Mouse (Mus musculus) liver, embryonic 14.5 days (tissue): Measurements from ENCODE around the gene Spryd3. TPM values are rescaled to one million over a fixed set of nuclear protein-coding genes. Genes with fewer than 3 reads are reported as not detected.

Experiments used
- ATAC-seq: fragments of 200-750 bp; cut with Nextera tagmentation; 2 replicates; pipeline ENCODE4 v1.8.0; 2017; ENCODE audit warnings: moderate number of reproducible peaks, mild to moderate bottlenecking, moderate library complexity; ENCODE audit not compliant: insufficient read depth
- DNase-seq, 3 experiments: peaks; one replicate each; pipeline ENCODE4 v3.0.0-alpha.2; 2012 to 2013; ENCODE audit warnings: low read depth in 3 of 3, low spot score in 3 of 3
- H3K27ac ChIP-seq: fragments of 300-500 bp; sonication (generic); 2 replicates; pipeline ENCODE4 v1.5.1; 2014; ENCODE audit warnings: moderate library complexity, mild to moderate bottlenecking, control low read depth, inconsistent platforms
- H3K27me3 ChIP-seq: fragments of 300-500 bp; sonication (generic); 2 replicates; pipeline ENCODE4 v1.6.1; 2014; ENCODE audit warnings: mild to moderate bottlenecking, low read length, moderate library complexity; ENCODE audit not compliant: control insufficient read depth, insufficient read depth
- H3K36me3 ChIP-seq: fragments of 300-500 bp; sonication (generic); replicated peaks from 2 replicates; pipeline ENCODE4 v1.6.1; 2014; ENCODE audit warnings: low read depth; ENCODE audit not compliant: control insufficient read depth, insufficient read depth
- H3K4me1 ChIP-seq, 2 experiments: fragments of 200-500 bp in 1 of 2; fragments of 300-500 bp in 1 of 2; sonication (generic) in 1 of 2; replicated peaks; 2 replicates each; pipeline ENCODE4 v1.6.1; 2012 to 2014; ENCODE audit warnings: antibody characterized with exemption in 1 of 2, inconsistent platforms in 1 of 2, low read length in 1 of 2; ENCODE audit not compliant: control insufficient read depth in 2 of 2, insufficient read depth in 2 of 2
- H3K4me2 ChIP-seq: fragments of 300-500 bp; sonication (generic); 2 replicates; pipeline ENCODE4 v1.6.1; 2014; ENCODE audit warnings: low read depth, mild to moderate bottlenecking, control low read depth, moderate library complexity
- H3K4me3 ChIP-seq, 2 experiments: fragments of 200-500 bp in 1 of 2; fragments of 300-500 bp in 1 of 2; sonication (generic) in 1 of 2; 2 replicates each; pipeline ENCODE4 v1.5.1; 2012 to 2014; ENCODE audit warnings: low read depth in 2 of 2, low read length in 2 of 2, mild to moderate bottlenecking in 2 of 2, control low read depth in 1 of 2, inconsistent platforms in 1 of 2, moderate library complexity in 1 of 2; ENCODE audit not compliant: insufficient read depth in 1 of 2
- H3K9ac ChIP-seq: fragments of 300-500 bp; sonication (generic); replicated peaks from 2 replicates; pipeline ENCODE4 v1.6.1; 2014; ENCODE audit warnings: mild to moderate bottlenecking, control low read depth, moderate library complexity
- H3K9me3 ChIP-seq: fragments of 300-500 bp; sonication (generic); 2 replicates; pipeline ENCODE4 v1.6.1; 2016; ENCODE audit warnings: low read length, mixed read lengths; ENCODE audit not compliant: control insufficient read depth
- CTCF ChIP-seq: IDR thresholded peaks from 2 replicates; pipeline ENCODE4 v1.5.1; 2016; ENCODE audit warnings: antibody characterized with exemption, low read depth, control low read depth
- EP300 ChIP-seq: IDR thresholded peaks from 2 replicates; pipeline ENCODE4 v1.6.1; 2016; ENCODE audit warnings: antibody characterized with exemption, low read depth
- WGBS: fragments of 180-500 bp; shearing (Covaris S2); extraction: QIAGEN DNeasy Blood & Tissue Kit; methylation state at CpG from one replicate; pipeline ENCODE4 v1.1.7; 2014; ENCODE audit not compliant: insufficient replicate concordance; 5-methylcytosine and 5-hydroxymethylcytosine counted together
- polyA plus RNA-seq, 2 experiments: library from polyadenylated mRNA; depleted of rRNA in 1 of 2; stranded (reverse) in 1 of 2; unstranded in 1 of 2; fragments of >200 nt; fragmentation: Nextera tagmentation in 1 of 2; extraction: Ambion mirVana in 1 of 2; gene quantifications; 2 replicates each; pipeline versions ENCODE4 v1.2.1 to v1.2.3; 2012 to 2014

The Spryd3 gene
- polyA plus RNA-seq, 2 experiments: 8.8 to 12.5 TPM

GRCm38 (mm10) chr15:102167620-102168021 is 31.6 kb upstream of the Spryd3 start:
- DNase-seq (no peak), ATAC-seq (no peak)
- WGBS: 53% methylated on average over 6 of the region's 6 CpGs
- no peak overlapping the region for H3K4me3 ChIP-seq
- no peaks in the 10 kb centered on the region for H3K4me1 ChIP-seq
- H3K9ac ChIP-seq: no peak overlapping the region
- H3K4me2 ChIP-seq: no peak overlapping the region
- H3K9me3 ChIP-seq: no peaks in the 10 kb centered on the region
- no peaks in the 10 kb centered on the region for H3K36me3 ChIP-seq
- TF ChIP-seq EP300 (no peak), CTCF (no peak)
- H3K27ac ChIP-seq: no peak overlapping the region
- H3K27me3 ChIP-seq: no peaks in the 10 kb centered on the region

GRCm38 (mm10) chr15:102165468-102166100 is 29.6 kb upstream of the Spryd3 start:
- no peaks in the 10 kb centered on the region for H3K9me3 ChIP-seq
- no peak for ATAC-seq
- TF ChIP-seq EP300: no peak
- no peak for TF ChIP-seq CTCF
- no peak overlapping the region for H3K4me2 ChIP-seq
- WGBS: 12% methylated on average over 6 of the region's 6 CpGs
- no peak for DNase-seq
- H3K27me3 ChIP-seq: no peaks in the 10 kb centered on the region
- H3K4me3 ChIP-seq: no peak overlapping the region
- no peaks in the 10 kb centered on the region for H3K4me1 ChIP-seq
- H3K9ac ChIP-seq: no peak overlapping the region
- H3K36me3 ChIP-seq: no peaks in the 10 kb centered on the region
- H3K27ac ChIP-seq: no peak overlapping the region

- no peak for DNase-seq
- H3K27ac ChIP-seq: no peak overlapping the region
- H3K4me1 ChIP-seq: no peaks in the 10 kb centered on the region
- no peak for ATAC-seq
- no peak overlapping the region for H3K4me3 ChIP-seq
- no peaks in the 10 kb centered on the region for H3K36me3 ChIP-seq
- TF ChIP-seq EP300 (no peak), CTCF (peak; percentile 32; the same call in 1 of the 2 replicates)
- WGBS: 17% methylated on average over 3 of the region's 3 CpGs
- no peaks in the 10 kb centered on the region for H3K9me3 ChIP-seq
- H3K9ac ChIP-seq: no peak overlapping the region
- no peaks in the 10 kb centered on the region for H3K27me3 ChIP-seq
- no peak overlapping the region for H3K4me2 ChIP-seq
Measured at GRCm38 (mm10) chr15:102163900-102164693, 28.1 kb upstream of the Spryd3 start.

- 63% methylated on average over 27 of the region's 27 CpGs for WGBS
- Histone ChIP-seq H3K36me3 (peaks cover 2% of the 10 kb centered on the region; the same call in 1 of the 2 replicates), H3K9me3 (no peaks in the 10 kb centered on the region)
Measured at GRCm38 (mm10) chr15:102160415-102161060, 24.5 kb upstream of the Spryd3 start.

GRCm38 (mm10) chr15:102156836-102157235 is 20.8 kb upstream of the Spryd3 start:
- Histone ChIP-seq H3K36me3 (peaks cover 2% of the 10 kb centered on the region; the same call in 1 of the 2 replicates), H3K27ac (no peak overlapping the region)
- DNase-seq: no peak

More at GRCm38 (mm10) chr15:102160415-102161060, 24.5 kb upstream of the Spryd3 start:
- TF ChIP-seq EP300 (no peak), CTCF (no peak; the same call in 1 of the 2 replicates)
- Histone ChIP-seq H3K4me1 (no peaks in the 10 kb centered on the region), H3K9ac (no peak overlapping the region), H3K27ac (no peak overlapping the region), H3K4me2 (no peak overlapping the region), H3K4me3 (no peak overlapping the region), H3K27me3 (no peaks in the 10 kb centered on the region)
- DNase-seq: no peak
- ATAC-seq: no peak

More at GRCm38 (mm10) chr15:102156836-102157235, 20.8 kb upstream of the Spryd3 start:
- Histone ChIP-seq H3K4me2 (no peak overlapping the region), H3K9ac (no peak overlapping the region), H3K4me1 (0 out of 4 replicates have a peak, but pooled peaks cover 0 to 2% of the 10 kb centered on the region in 2 experiments), H3K4me3 (no peak overlapping the region), H3K27me3 (no peaks in the 10 kb centered on the region), H3K9me3 (no peaks in the 10 kb centered on the region)
- ATAC-seq: no peak
- WGBS: 73% methylated on average over 20 of the region's 20 CpGs
- TF ChIP-seq CTCF (no peak), EP300 (no peak)
